Mouse (Mus musculus) olfactory bulb, adult 2 months (tissue): ENCODE measurements around the gene Cemip2.

Experiments used
- CTCF ChIP-seq: fragments of 200-500 bp; IDR thresholded peaks from 2 replicates; pipeline ENCODE4 v1.5.1; 2012; ENCODE audit warnings: low read depth, mild to moderate bottlenecking, low read length, moderate library complexity; ENCODE audit not compliant: insufficient read depth
- POLR2A ChIP-seq: fragments of 200-500 bp; IDR thresholded peaks from 2 replicates; pipeline ENCODE4 v1.6.1; 2012; ENCODE audit warnings: mild to moderate bottlenecking, low read depth, low read length, moderate library complexity; ENCODE audit not compliant: insufficient read depth

- peak; percentile 48 for TF ChIP-seq CTCF
- TF ChIP-seq POLR2A: peak; percentile 95
Measured at GRCm38 (mm10) chr19:21778147-21778917, at the start of gene Cemip2.
